Mouse (Mus musculus): ENCODE data around the gene Tnfsf10. TPM values are rescaled to one million over a fixed set of nuclear protein-coding genes. Genes with fewer than 3 reads are reported as not detected.

Gene Tnfsf10
- polyA plus RNA-seq (2012) = not detected in 2 replicates

- no peak for TF ChIP-seq GATA1 (IDR thresholded peaks at IDR 0.05; ENCODE audit: low read length)
Measured at GRCm38 (mm10) chr3:27316559-27317287, at the start of gene Tnfsf10. Tnfsf10 (plus strand) TSS chr3:27317028.

GRCm38 (mm10) chr3:27267327-27267726 is 49.5 kb upstream of the Tnfsf10 start:
- no peak for TF ChIP-seq GATA1 (IDR thresholded peaks at IDR 0.05; ENCODE audit: low read length)

DNA sequence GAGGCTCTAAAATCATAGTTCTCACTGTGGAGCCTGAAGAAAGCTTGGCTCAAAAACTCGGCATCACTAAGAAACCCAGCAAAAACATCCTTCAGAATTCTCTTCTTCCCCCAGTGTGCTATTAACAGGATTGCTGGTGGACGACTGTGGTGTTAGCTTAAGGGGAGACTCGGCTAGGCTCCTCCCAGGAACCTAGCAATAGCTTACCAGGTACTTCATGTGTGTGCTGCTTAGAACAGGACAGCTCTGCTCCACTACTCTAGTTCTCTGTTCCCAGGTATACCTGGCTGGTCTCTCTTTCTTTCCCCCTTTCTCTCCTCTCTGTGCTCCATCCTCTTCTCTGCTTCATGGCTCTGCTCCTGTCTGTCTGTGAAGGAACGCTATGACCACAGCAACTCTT is 48.9 kb upstream of the Tnfsf10 start:
- TF ChIP-seq GATA1 (IDR thresholded peaks at IDR 0.05; ENCODE audit: low read length) = no peak

DNA sequence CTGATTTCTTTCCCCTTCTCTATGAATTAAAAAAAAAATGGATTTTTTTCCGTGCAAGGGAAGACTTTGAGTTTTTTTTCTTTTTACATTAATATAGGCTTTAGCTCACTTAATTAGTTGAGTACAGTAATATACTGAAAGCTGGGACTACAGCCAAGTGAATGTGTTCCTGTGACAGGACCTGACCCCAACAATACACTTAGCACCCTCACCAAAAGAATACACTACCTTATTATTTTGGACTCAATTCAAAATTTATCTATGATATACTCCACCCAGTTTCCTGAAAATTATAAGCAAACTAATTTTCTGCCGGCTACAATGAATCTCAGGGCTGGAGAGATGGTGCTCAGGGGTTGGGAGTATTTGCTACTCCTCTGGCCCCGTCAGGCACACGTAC is 47.7 kb upstream of the Tnfsf10 start:
- TF ChIP-seq GATA1 (IDR thresholded peaks at IDR 0.05; ENCODE audit: low read length) = no peak

- TF ChIP-seq GATA1 (IDR thresholded peaks at IDR 0.05; ENCODE audit: low read length) = no peak
Measured at GRCm38 (mm10) chr3:27270160-27270962, 46.5 kb upstream of the Tnfsf10 start.

DNA sequence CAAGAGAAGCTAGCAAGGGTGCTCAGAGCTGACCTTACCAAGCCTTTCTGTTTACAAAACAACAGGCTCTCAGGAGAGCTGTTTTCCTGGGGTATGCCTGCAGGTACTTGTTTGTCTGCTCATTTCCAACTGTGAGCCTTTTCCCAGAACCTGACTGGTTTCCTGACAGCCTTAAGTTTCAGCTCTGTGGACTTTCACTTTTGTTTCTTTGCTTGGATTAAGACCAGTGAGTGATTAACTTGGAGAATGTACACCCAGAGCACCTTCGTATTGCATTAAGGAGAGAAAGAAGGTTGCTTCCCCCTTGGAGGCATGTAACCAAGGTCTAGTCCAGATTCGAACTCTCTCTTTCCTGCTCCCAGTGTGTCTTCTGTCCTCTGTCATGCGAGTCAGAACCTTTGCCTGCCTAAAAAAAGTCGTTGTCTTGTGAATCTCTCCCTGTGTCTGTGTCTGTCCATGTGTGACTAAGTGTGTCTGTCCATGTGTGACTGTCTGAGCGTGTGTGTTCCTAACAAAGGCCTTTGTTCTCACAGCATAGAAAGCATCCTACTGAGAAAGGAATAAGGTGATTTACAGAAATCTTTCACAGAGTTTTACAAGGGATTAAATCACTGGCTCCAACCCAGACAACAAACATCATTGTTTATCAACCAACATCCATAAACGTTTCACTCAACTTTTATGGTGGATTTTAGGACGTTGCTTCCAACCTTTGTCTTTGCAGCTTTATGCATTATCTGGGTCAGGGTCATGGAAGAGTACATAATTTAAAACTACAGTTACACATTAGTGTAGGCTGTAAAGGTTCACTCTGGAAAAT is 43.7 kb upstream of the Tnfsf10 start:
- no peak for TF ChIP-seq GATA1 (IDR thresholded peaks at IDR 0.05; ENCODE audit: low read length)

DNA sequence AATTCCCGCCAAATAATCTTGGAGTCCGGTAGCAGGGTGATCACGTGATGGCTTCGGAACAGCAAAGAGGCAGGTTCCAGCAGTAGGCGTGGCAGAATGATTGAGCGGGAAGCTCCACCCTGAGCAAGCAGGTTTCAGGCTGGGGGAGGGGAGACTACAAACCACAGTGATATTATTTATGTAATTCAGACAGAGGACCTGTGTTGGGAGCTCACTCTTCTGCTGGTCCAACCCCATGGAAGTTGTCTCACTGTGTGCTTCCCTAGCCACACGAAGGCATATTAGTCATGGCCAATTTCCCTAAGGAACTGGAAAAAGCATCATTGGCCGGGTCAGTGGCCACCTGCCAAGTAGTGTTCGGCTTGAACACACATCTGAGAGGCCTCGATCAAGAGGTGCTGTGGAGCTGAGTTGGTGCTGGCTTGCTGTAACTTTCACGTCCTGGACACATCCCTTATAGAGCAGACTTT is 36.5 kb upstream of the Tnfsf10 start:
- no peak for TF ChIP-seq GATA1 (IDR thresholded peaks at IDR 0.05; ENCODE audit: low read length)

DNA sequence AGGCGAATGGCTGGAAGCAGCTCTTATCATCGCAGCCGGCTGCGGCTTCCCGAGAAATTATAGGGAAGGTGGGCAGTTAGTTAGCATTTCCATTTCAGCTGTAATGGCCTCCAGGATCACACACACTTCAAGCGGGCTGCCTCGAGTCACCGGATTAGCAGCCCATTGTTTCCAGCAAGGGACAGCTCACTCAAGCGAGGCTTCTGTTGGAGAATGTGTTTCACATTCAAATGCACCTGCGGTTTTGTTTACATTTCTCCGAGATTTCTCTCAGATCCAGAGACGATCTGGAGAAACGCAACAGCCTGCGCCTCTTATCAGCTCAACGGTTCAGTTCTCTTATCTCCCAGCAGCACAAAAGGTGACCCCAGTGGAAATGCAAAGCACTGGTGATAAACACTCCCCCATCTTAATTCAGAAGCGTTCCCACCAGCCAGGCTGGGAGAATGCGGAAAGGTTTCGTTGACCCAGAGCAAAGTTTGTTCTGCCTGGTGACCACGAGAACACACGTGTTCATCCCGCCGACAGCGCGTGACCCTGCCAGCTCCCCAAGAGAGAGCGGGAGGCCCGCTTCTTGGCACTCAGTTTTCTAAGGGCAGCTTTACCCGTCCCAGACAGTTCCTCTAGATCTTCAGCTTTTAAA is 33.6 kb upstream of the Tnfsf10 start:
- peak; percentile 72 for TF ChIP-seq GATA1 (IDR thresholded peaks at IDR 0.05; ENCODE audit: low read length)

- no peak for TF ChIP-seq GATA1 (IDR thresholded peaks at IDR 0.05; ENCODE audit: low read length)
Measured at GRCm38 (mm10) chr3:27283796-27284195, 33.0 kb upstream of the Tnfsf10 start.

- no peak for TF ChIP-seq GATA1 (IDR thresholded peaks at IDR 0.05; ENCODE audit: low read length)
Measured at GRCm38 (mm10) chr3:27284227-27284626, 32.6 kb upstream of the Tnfsf10 start.

DNA sequence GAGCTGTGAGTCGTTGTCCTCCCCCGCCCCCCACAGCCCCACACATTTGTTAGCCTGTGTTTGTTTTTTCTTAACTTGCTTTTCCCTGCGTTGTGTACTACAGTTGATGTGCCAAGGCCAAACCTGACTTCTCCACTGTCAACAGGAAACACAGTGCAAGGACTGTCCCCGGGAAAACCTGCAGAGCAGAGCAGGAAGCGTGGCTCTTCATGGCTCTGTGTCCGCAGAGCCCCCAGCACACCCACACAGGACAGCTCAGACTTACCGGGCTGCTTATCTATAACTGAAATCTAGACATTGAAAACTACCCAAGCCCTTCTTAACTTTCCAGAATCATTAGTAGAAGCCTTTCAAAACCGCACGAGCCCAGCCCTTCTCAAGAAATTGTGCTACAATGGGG is 31.8 kb upstream of the Tnfsf10 start:
- no peak for TF ChIP-seq GATA1 (IDR thresholded peaks at IDR 0.05; ENCODE audit: low read length)

DNA sequence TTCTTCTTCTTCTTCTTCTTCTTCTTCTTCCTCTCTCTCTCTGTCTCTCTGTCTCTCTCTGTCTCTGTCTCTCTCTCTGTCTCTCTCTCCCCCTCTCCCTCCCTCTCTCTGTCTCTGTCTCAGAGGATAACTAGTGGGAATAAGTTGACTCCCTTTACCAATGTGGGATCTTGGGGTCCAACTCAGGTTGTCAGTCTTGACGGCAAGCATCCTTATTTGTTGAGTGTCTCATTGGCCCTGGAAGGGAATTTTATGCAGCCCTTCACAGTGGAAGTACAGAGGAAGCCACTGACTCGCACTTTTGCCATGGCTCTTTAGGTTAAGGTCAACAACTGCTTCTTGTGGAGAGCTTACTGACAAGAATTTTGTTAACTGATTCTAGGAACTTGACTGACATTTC is 28.5 kb upstream of the Tnfsf10 start:
- TF ChIP-seq GATA1 (IDR thresholded peaks at IDR 0.05; ENCODE audit: low read length) = no peak

GRCm38 (mm10) chr3:27288909-27289308 is 27.9 kb upstream of the Tnfsf10 start:
- TF ChIP-seq GATA1 (IDR thresholded peaks at IDR 0.05; ENCODE audit: low read length) = no peak

GRCm38 (mm10) chr3:27290285-27290684 is 26.5 kb upstream of the Tnfsf10 start:
- TF ChIP-seq GATA1 (IDR thresholded peaks at IDR 0.05; ENCODE audit: low read length) = no peak

DNA sequence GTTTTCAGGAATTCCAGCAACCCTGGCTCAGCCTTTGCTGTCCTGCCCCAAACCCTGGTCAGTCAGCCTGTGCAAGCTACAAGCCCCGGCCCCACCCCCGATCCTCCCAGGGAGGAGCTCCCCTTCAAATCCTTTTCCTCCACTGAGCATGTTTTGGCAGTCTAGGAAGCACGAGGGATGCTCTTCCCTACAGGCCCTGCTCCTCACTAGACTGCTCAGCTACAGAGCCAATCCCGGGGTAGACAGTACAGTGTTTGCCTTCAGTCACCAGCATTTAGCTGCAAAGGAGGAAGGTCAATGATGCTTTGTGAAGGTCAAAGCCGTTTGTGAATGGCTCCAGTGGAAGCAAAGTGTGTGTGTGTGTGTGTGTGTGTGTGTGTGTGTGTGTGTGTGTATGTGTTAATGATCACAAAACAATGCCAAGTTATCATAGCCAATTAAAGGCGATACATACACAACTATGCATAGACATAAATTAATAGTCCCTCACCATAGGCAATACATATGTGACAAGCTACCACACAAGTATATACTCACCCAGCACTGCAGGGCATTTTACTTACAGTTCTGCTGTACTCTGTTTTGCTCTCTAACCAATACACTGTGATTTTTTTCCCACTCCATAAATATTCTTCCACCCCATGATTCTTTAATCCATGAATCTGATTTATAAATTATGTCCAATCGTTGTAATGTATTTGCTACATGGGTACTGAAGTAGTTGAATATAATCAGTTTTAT is 23.0 kb upstream of the Tnfsf10 start:
- no peak for TF ChIP-seq GATA1 (IDR thresholded peaks at IDR 0.05; ENCODE audit: low read length)
